Mouse (Mus musculus): ENCODE data around the gene Fam185a. TPM values are rescaled to one million over a fixed set of nuclear protein-coding genes. Genes with fewer than 3 reads are reported as not detected.

The Fam185a gene
- polyA plus RNA-seq, 1 experiment, result 1.9 TPM

- no peaks in the 10 kb centered on the region for H3K36me3 ChIP-seq (ENCODE audit: control insufficient read depth, insufficient read depth)
- no peaks in the 10 kb centered on the region for H3K79me2 ChIP-seq (ENCODE audit: control insufficient read depth, insufficient read depth)
- H3ac ChIP-seq (ENCODE audit: control insufficient read depth, insufficient read length), result no peak overlapping the region
- TF ChIP-seq E2F4 (IDR thresholded peaks at IDR 0.05; ENCODE audit: insufficient read depth) (no peak), CEBPB (IDR thresholded peaks at IDR 0.05; ENCODE audit: insufficient read depth, poor library complexity, severe bottlenecking) (no peak), TCF3 (IDR thresholded peaks at IDR 0.05; ENCODE audit: insufficient read length, low read depth) (no peak), MYOD1 (IDR thresholded peaks at IDR 0.05; ENCODE audit: control insufficient read depth in 1 of 3, insufficient read length in 2 of 3, low read depth in 2 of 3) (no peak), SRF (IDR thresholded peaks at IDR 0.05; ENCODE audit: control insufficient read depth, insufficient read length, low read depth) (no peak), MYOG (IDR thresholded peaks at IDR 0.05; ENCODE audit: control insufficient read depth in 1 of 3, insufficient read depth in 1 of 3, insufficient read length in 2 of 3, low read depth in 2 of 3) (no peak), POLR2A (IDR thresholded peaks at IDR 0.05; ENCODE audit: insufficient read length, low read depth) (no peak), MAX (IDR thresholded peaks at IDR 0.05; ENCODE audit: low read depth) (no peak), USF1 (IDR thresholded peaks at IDR 0.05; ENCODE audit: low read depth) (no peak)
- peak overlapping the region; percentile 65 for H3K4me2 ChIP-seq (ENCODE audit: low read depth)
- no peaks in the 10 kb centered on the region for H3K27me3 ChIP-seq (ENCODE audit: control insufficient read depth, insufficient read depth, insufficient read length)
- no peak overlapping the region for H3K4me3 ChIP-seq
Observed at GRCm38 (mm10) chr5:21486798-21487197, 62.0 kb downstream of the Fam185a start.

GRCm38 (mm10) chr5:21487306-21487705 is 62.5 kb downstream of the Fam185a start:
- Histone ChIP-seq H3K4me2 (ENCODE audit: low read depth) (peak overlapping the region; percentile 65), H3K27me3 (ENCODE audit: control insufficient read depth, insufficient read depth, insufficient read length) (no peaks in the 10 kb centered on the region), H3K36me3 (ENCODE audit: control insufficient read depth, insufficient read depth) (no peaks in the 10 kb centered on the region), H3K4me3 (no peak overlapping the region), H3K79me2 (ENCODE audit: control insufficient read depth, insufficient read depth) (no peaks in the 10 kb centered on the region), H3ac (ENCODE audit: control insufficient read depth, insufficient read length) (no peak overlapping the region)
- no peak for TF ChIP-seq TCF12 (IDR thresholded peaks at IDR 0.05; ENCODE audit: insufficient read depth, poor library complexity, severe bottlenecking)
- no peak for TF ChIP-seq SRF (IDR thresholded peaks at IDR 0.05; ENCODE audit: control insufficient read depth, insufficient read length, low read depth)
- no peak for TF ChIP-seq MYOG (IDR thresholded peaks at IDR 0.05; ENCODE audit: control insufficient read depth in 1 of 3, insufficient read depth in 1 of 3, insufficient read length in 2 of 3, low read depth in 2 of 3)
- no peak for TF ChIP-seq USF1 (IDR thresholded peaks at IDR 0.05; ENCODE audit: low read depth)
- TF ChIP-seq CEBPB (IDR thresholded peaks at IDR 0.05; ENCODE audit: insufficient read depth, poor library complexity, severe bottlenecking), result peak; percentile 90

GRCm38 (mm10) chr5:21487716-21488115 is 63.0 kb downstream of the Fam185a start:
- Histone ChIP-seq H3ac (ENCODE audit: control insufficient read depth, insufficient read length) (no peak overlapping the region), H3K4me2 (ENCODE audit: low read depth) (peak overlapping the region; percentile 65), H3K4me3 (no peak overlapping the region)

GRCm38 (mm10) chr5:21488506-21488905 is 63.7 kb downstream of the Fam185a start:
- no peaks in the 10 kb centered on the region for H3K79me2 ChIP-seq (ENCODE audit: control insufficient read depth, insufficient read depth)
- no peaks in the 10 kb centered on the region for H3K36me3 ChIP-seq (ENCODE audit: control insufficient read depth, insufficient read depth)
- H3ac ChIP-seq (ENCODE audit: control insufficient read depth, insufficient read length), result no peak overlapping the region
- no peak overlapping the region for H3K4me2 ChIP-seq (ENCODE audit: low read depth)
- H3K27me3 ChIP-seq (ENCODE audit: control insufficient read depth, insufficient read depth, insufficient read length), result no peaks in the 10 kb centered on the region
- H3K4me3 ChIP-seq, result no peak overlapping the region
- TF ChIP-seq SRF (IDR thresholded peaks at IDR 0.05; ENCODE audit: control insufficient read depth, insufficient read length, low read depth) (no peak), TCF12 (IDR thresholded peaks at IDR 0.05; ENCODE audit: insufficient read depth, poor library complexity, severe bottlenecking) (no peak), E2F4 (IDR thresholded peaks at IDR 0.05; ENCODE audit: insufficient read depth) (no peak), CEBPB (IDR thresholded peaks at IDR 0.05; ENCODE audit: insufficient read depth, poor library complexity, severe bottlenecking) (no peak), MAX (IDR thresholded peaks at IDR 0.05; ENCODE audit: low read depth) (no peak), POLR2AphosphoS2 (IDR thresholded peaks at IDR 0.05; ENCODE audit: insufficient read length, low read depth) (no peak), USF1 (IDR thresholded peaks at IDR 0.05; ENCODE audit: low read depth) (no peak), MYOG (IDR thresholded peaks at IDR 0.05; ENCODE audit: control insufficient read depth in 1 of 3, insufficient read depth in 1 of 3, insufficient read length in 2 of 3, low read depth in 2 of 3) (no peak), POLR2A (IDR thresholded peaks at IDR 0.05; ENCODE audit: insufficient read length, low read depth) (no peak), TCF3 (IDR thresholded peaks at IDR 0.05; ENCODE audit: insufficient read length, low read depth) (no peak), MYOD1 (IDR thresholded peaks at IDR 0.05; ENCODE audit: control insufficient read depth in 1 of 3, insufficient read length in 2 of 3, low read depth in 2 of 3) (no peak), REST (IDR thresholded peaks at IDR 0.05; ENCODE audit: insufficient read depth, insufficient read length) (no peak)

More at GRCm38 (mm10) chr5:21487716-21488115, 63.0 kb downstream of the Fam185a start:
- no peaks in the 10 kb centered on the region for H3K36me3 ChIP-seq (ENCODE audit: control insufficient read depth, insufficient read depth)
- TF ChIP-seq TCF3 (IDR thresholded peaks at IDR 0.05; ENCODE audit: insufficient read length, low read depth) (no peak), USF1 (IDR thresholded peaks at IDR 0.05; ENCODE audit: low read depth) (no peak), REST (IDR thresholded peaks at IDR 0.05; ENCODE audit: insufficient read depth, insufficient read length) (no peak), TCF12 (IDR thresholded peaks at IDR 0.05; ENCODE audit: insufficient read depth, poor library complexity, severe bottlenecking) (no peak), POLR2A (IDR thresholded peaks at IDR 0.05; ENCODE audit: insufficient read length, low read depth) (no peak), CEBPB (IDR thresholded peaks at IDR 0.05; ENCODE audit: insufficient read depth, poor library complexity, severe bottlenecking) (no peak), MYOG (IDR thresholded peaks at IDR 0.05; ENCODE audit: control insufficient read depth in 1 of 3, insufficient read depth in 1 of 3, insufficient read length in 2 of 3, low read depth in 2 of 3) (peak in 1 of 3 experiments; percentile 40), MAX (IDR thresholded peaks at IDR 0.05; ENCODE audit: low read depth) (no peak), MYOD1 (IDR thresholded peaks at IDR 0.05; ENCODE audit: control insufficient read depth in 1 of 3, insufficient read length in 2 of 3, low read depth in 2 of 3) (peak; percentile 45 to 80 (median 52))
- H3K79me2 ChIP-seq (ENCODE audit: control insufficient read depth, insufficient read depth), result no peaks in the 10 kb centered on the region
- H3K27me3 ChIP-seq (ENCODE audit: control insufficient read depth, insufficient read depth, insufficient read length), result no peaks in the 10 kb centered on the region

GRCm38 (mm10) chr5:21489135-21489534 is 64.4 kb downstream of the Fam185a start:
- Histone ChIP-seq H3K4me2 (ENCODE audit: low read depth) (no peak overlapping the region), H3K79me2 (ENCODE audit: control insufficient read depth, insufficient read depth) (no peaks in the 10 kb centered on the region), H3K27me3 (ENCODE audit: control insufficient read depth, insufficient read depth, insufficient read length) (no peaks in the 10 kb centered on the region), H3ac (ENCODE audit: control insufficient read depth, insufficient read length) (no peak overlapping the region), H3K36me3 (ENCODE audit: control insufficient read depth, insufficient read depth) (no peaks in the 10 kb centered on the region), H3K4me3 (no peak overlapping the region)
- no peak for TF ChIP-seq REST (IDR thresholded peaks at IDR 0.05; ENCODE audit: insufficient read depth, insufficient read length)
- no peak for TF ChIP-seq TCF3 (IDR thresholded peaks at IDR 0.05; ENCODE audit: insufficient read length, low read depth)
- TF ChIP-seq TCF12 (IDR thresholded peaks at IDR 0.05; ENCODE audit: insufficient read depth, poor library complexity, severe bottlenecking), result no peak
- TF ChIP-seq MYOG (IDR thresholded peaks at IDR 0.05; ENCODE audit: control insufficient read depth in 1 of 3, insufficient read depth in 1 of 3, insufficient read length in 2 of 3, low read depth in 2 of 3), result no peak
- no peak for TF ChIP-seq CEBPB (IDR thresholded peaks at IDR 0.05; ENCODE audit: insufficient read depth, poor library complexity, severe bottlenecking)
- TF ChIP-seq MAX (IDR thresholded peaks at IDR 0.05; ENCODE audit: low read depth), result no peak

All from myocyte (in vitro differentiated cells).